Mouse (Mus musculus) kidney, postnatal 0 days (tissue): Measurements from ENCODE around the gene Exph5. TPM values are rescaled to one million over a fixed set of nuclear protein-coding genes. Genes with fewer than 3 reads are reported as not detected.
A peak's percentile ranks its signal among the peaks of the same experiment; 100 is the strongest.

Experiments used
- ATAC-seq: fragments of 200-750 bp; cut with Nextera tagmentation; replicated peaks from 2 replicates; pipeline ENCODE4 v1.8.0; 2017; ENCODE audit warnings: low read depth, moderate number of reproducible peaks, moderate TSS enrichment, moderate library complexity; ENCODE audit not compliant: low FRiP score
- DNase-seq: peaks from one replicate; pipeline ENCODE4 v3.0.0-alpha.2; 2016; ENCODE audit warnings: low spot score
- H3K27ac ChIP-seq: fragments of 300-500 bp; sonication (generic); 2 replicates; pipeline ENCODE4 v1.5.1; 2014; ENCODE audit warnings: mild to moderate bottlenecking
- H3K27me3 ChIP-seq: fragments of 300-500 bp; sonication (generic); 2 replicates; pipeline ENCODE4 v1.6.1; 2014; ENCODE audit warnings: low read length, mixed read lengths; ENCODE audit not compliant: insufficient read depth
- H3K36me3 ChIP-seq: fragments of 300-500 bp; sonication (generic); 2 replicates; pipeline ENCODE4 v1.6.1; 2014; ENCODE audit warnings: low read length, mixed read lengths; ENCODE audit not compliant: insufficient read depth
- H3K4me1 ChIP-seq: fragments of 300-500 bp; sonication (generic); replicated peaks from 2 replicates; pipeline ENCODE4 v1.6.1; 2014; ENCODE audit warnings: antibody characterized with exemption, low read length, mixed read lengths; ENCODE audit not compliant: insufficient read depth
- H3K4me2 ChIP-seq: fragments of 300-500 bp; sonication (generic); 2 replicates; pipeline ENCODE4 v1.6.1; 2014; ENCODE audit warnings: mild to moderate bottlenecking, low read length, moderate library complexity, mixed read lengths
- H3K4me3 ChIP-seq: fragments of 300-500 bp; sonication (generic); replicated peaks from 2 replicates; pipeline ENCODE4 v1.5.1; 2014; ENCODE audit warnings: low read depth, low read length
- H3K9ac ChIP-seq: fragments of 300-500 bp; sonication (generic); 2 replicates; pipeline ENCODE4 v1.6.1; 2014; ENCODE audit warnings: low read depth, low read length
- H3K9me3 ChIP-seq: fragments of 300-500 bp; sonication (generic); replicated peaks from 2 replicates; pipeline ENCODE4 v1.6.1; 2016; ENCODE audit warnings: low read length, inconsistent platforms, mixed read lengths
- CTCF ChIP-seq: IDR thresholded peaks from 2 replicates; pipeline ENCODE4 v1.5.1; 2016; ENCODE audit warnings: antibody characterized with exemption, low read depth, mild to moderate bottlenecking, moderate library complexity
- WGBS: fragments of 180-500 bp; shearing (Covaris S2); extraction: QIAGEN DNeasy Blood & Tissue Kit; methylation state at CpG from one replicate; pipeline ENCODE4 v1.1.7; 2014; 5-methylcytosine and 5-hydroxymethylcytosine counted together
- polyA plus RNA-seq: library from polyadenylated mRNA; unstranded; fragments of >200 nt; fragmentation: Nextera tagmentation; extraction: Ambion mirVana; gene quantifications from 2 replicates; pipeline ENCODE4 v1.2.1, GENCODE M21; 2015

Exph5 gene
- polyA plus RNA-seq, 1 experiment from 2014 or later = 2.4 TPM

DNA sequence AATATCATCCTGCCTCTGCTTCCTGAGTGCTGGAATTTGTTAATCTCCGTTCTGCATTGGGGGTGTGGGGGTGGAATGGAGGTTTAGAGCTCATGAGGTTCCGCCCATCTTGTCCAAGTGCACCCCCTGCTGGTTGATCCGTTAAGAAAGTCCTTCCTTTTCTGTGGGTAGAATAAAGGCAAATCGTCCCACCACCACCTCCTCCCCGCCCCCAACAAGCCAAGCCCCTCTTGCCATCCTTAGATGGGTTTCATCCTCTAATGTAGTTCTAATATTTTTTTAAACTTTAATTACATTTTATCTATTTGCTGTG, 96.9 kb downstream of the Exph5 start:
- no peak for ATAC-seq
- Histone ChIP-seq H3K4me3 (no peak overlapping the region), H3K4me2 (no peak overlapping the region), H3K4me1 (peaks cover 13% of the 10 kb centered on the region; the same call in 1 of the 2 replicates), H3K36me3 (0 out of 2 replicates have a peak, but pooled peaks cover 8% of the 10 kb centered on the region), H3K27ac (no peak overlapping the region), H3K9me3 (no peaks in the 10 kb centered on the region), H3K9ac (no peak overlapping the region), H3K27me3 (no peaks in the 10 kb centered on the region)
- peak; percentile 69 for DNase-seq
- peak; percentile 79 for TF ChIP-seq CTCF
- 23% methylated on average over 5 of the region's 5 CpGs for WGBS

- Histone ChIP-seq H3K4me3 (no peak overlapping the region), H3K27ac (no peak overlapping the region), H3K27me3 (no peaks in the 10 kb centered on the region), H3K9me3 (no peaks in the 10 kb centered on the region), H3K4me2 (no peak overlapping the region), H3K36me3 (0 out of 2 replicates have a peak, but pooled peaks cover 8% of the 10 kb centered on the region), H3K4me1 (peaks cover 13% of the 10 kb centered on the region; the same call in 1 of the 2 replicates), H3K9ac (no peak overlapping the region)
- ATAC-seq = no peak
- WGBS = 92% methylated on average over 8 of the region's 8 CpGs
- DNase-seq = no peak
- TF ChIP-seq CTCF = no peak
Measured at GRCm38 (mm10) chr9:53399537-53399936, 98.1 kb downstream of the Exph5 start.

DNA sequence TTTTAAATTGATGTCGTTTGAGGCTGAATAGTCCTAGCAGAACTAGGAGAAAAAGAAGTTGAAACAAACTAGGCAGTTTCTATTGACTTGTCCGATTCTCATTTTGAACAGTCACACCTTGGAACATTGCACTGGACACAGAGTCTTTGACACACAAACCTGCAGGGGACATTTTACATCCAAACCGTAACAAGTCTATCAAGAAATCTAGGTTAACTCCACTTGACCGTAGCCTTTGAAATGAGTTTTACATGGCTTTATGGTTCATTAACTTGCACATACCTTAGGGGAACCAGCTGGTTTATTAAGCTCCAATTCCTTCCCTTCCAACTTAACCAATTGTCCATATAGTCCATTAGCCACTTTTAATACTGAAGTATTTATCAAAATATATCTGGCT, 99.2 kb downstream of the Exph5 start:
- no peak overlapping the region for H3K4me2 ChIP-seq
- H3K9me3 ChIP-seq = no peaks in the 10 kb centered on the region
- 57% methylated on average over 4 of the region's 4 CpGs for WGBS
- no peak overlapping the region for H3K27ac ChIP-seq
- 0 out of 2 replicates have a peak, but pooled peaks cover 8% of the 10 kb centered on the region for H3K36me3 ChIP-seq
- DNase-seq (peak; percentile 40), ATAC-seq (no peak)
- peaks cover 13% of the 10 kb centered on the region; the same call in 1 of the 2 replicates for H3K4me1 ChIP-seq
- H3K4me3 ChIP-seq = no peak overlapping the region
- no peak overlapping the region for H3K9ac ChIP-seq
- H3K27me3 ChIP-seq = no peaks in the 10 kb centered on the region
- no peak for TF ChIP-seq CTCF

- H3K9me3 ChIP-seq = no peaks in the 10 kb centered on the region
- no peak for TF ChIP-seq CTCF
Measured at GRCm38 (mm10) chr9:53401146-53401545, 99.7 kb downstream of the Exph5 start.

GRCm38 (mm10) chr9:53402291-53402711, 100.8 kb downstream of the Exph5 start, which contains the start of gene 4930550C14Rik:
Gene 4930550C14Rik (plus strand): TSS chr9:53402325.
- Histone ChIP-seq H3K27ac (peak within 1 kb of the TSS; percentile 82), H3K4me1 (peaks cover 13% of the 10 kb centered on the region; the same call in 1 of the 2 replicates), H3K4me2 (peak within 1 kb of the TSS; percentile 40), H3K27me3 (no peaks in the 10 kb centered on the region), H3K9me3 (no peaks in the 10 kb centered on the region), H3K9ac (peak within 1 kb of the TSS; percentile 25; the same call in 1 of the 2 replicates), H3K36me3 (no peaks in the 10 kb centered on the region), H3K4me3 (no peak within 1 kb of the TSS)
- no peak for ATAC-seq
- 2% methylated on average over 11 of the region's 11 CpGs for WGBS
- no peak for TF ChIP-seq CTCF
- peak; percentile 71 for DNase-seq

More at GRCm38 (mm10) chr9:53401146-53401545, 99.7 kb downstream of the Exph5 start:
- H3K36me3 ChIP-seq = 0 out of 2 replicates have a peak, but pooled peaks cover 4% of the 10 kb centered on the region
- DNase-seq (no peak), ATAC-seq (no peak)
- H3K4me2 ChIP-seq = no peak overlapping the region
- no peak overlapping the region for H3K4me3 ChIP-seq
- 69% methylated on average over 8 of the region's 8 CpGs for WGBS
- H3K27me3 ChIP-seq = no peaks in the 10 kb centered on the region
- no peak overlapping the region for H3K9ac ChIP-seq
- H3K4me1 ChIP-seq = peaks cover 13% of the 10 kb centered on the region; the same call in 1 of the 2 replicates
- H3K27ac ChIP-seq = no peak overlapping the region

GRCm38 (mm10) chr9:53402991-53403390, 101.5 kb downstream of the Exph5 start:
- Histone ChIP-seq H3K27ac (peak overlapping the region; percentile 82), H3K4me2 (peak overlapping the region; percentile 40), H3K36me3 (no peaks in the 10 kb centered on the region), H3K4me1 (peaks cover 13% of the 10 kb centered on the region; the same call in 1 of the 2 replicates), H3K27me3 (no peaks in the 10 kb centered on the region), H3K9me3 (no peaks in the 10 kb centered on the region), H3K9ac (no peak overlapping the region), H3K4me3 (no peak overlapping the region)
- 28% methylated on average over 8 of the region's 8 CpGs for WGBS
- ATAC-seq = no peak
- TF ChIP-seq CTCF = no peak
- peak; percentile 57 for DNase-seq
